Mouse (Mus musculus): ENCODE measurements around the gene Bcor.

Bcor gene

DNA sequence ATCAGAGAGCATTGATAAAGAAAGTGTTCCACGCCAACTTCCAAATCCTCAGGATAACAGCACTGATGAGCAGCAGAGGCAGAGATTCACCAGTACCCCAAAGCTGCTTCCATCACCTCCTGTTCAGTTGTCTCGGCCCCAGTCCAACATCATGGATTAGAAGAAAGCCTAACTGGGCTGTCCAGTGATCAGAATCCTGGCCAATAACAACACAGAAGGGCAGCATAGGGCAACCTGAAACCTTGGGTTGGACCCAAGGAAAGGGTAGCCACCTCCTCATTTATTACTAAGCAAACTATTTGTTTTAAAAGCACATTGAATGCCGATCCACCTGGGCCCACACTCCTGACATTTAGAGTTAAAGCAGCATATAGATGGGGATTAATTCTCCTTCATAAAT lies 99.3 kb downstream of the Bcor start:
- DNase-seq, result no peak

DNA sequence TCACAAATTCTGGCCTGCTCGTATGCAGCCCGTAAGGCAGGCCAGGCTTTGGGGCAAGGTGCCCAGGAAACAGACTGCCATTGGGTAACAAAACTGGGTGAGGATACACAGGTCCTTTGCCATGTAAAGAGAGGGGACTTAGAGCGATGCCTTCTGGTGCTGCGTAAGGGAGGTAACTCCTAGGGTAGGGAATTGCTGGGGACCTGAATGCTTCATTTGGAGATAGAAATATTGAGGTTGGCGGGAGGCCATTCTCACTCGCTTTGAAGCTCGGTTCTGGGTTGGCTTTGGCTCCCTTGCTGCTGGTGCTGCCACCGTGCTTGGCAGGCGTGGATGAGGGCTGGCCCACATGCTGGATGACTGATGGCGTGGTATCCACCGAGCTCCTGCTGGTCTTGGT lies 102.9 kb downstream of the Bcor start:
- DNase-seq, result no peak

DNA sequence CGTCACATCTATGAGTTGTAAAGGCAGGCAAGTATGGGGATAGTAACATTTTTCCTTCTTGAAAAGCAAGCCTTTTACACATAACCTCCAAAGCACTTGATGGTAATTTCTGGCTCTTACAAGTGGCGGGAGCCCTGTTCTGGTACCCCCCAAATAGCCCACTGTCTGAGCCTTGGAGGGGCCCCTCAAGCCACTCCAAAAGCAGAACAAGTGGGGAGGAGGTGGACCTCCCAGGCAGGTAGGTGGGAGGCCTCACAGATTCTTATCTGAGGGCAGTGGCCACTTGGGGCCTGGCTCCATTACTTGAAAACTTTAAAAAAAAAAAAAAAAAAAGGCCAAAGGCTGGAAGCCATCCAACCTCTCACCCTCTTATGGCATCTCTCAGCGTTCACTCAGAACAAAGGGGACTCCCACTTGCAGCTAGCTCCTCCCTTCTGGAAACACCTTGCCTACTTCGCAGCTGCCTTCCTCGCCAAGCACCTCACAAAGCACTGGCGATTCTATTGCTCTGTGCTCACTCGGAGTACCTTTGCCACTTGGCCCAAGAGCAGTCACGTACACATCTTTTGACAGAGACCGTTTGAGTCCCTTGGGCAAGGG lies 106.7 kb downstream of the Bcor start:
- no peak for DNase-seq

DNA sequence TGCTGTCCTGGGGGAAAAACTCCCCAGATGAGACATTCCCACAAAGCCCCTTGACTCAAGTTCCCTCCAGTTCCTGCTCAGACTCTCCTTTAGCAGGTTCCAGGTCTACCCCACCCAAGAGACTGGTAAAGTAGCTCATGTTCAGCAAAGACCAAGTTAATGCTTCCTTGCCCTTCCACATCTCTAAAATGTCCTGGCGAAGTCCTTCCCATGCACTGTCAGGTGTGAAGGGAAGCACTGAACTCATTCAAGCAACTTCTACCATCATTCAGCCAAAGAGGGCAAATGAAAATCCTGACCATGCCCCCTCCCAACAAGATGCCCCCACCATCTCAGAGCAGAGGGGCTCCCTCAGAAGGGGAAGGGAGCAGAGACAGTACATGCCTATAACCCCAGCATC lies 107.5 kb downstream of the Bcor start:
- DNase-seq, result no peak

DNA sequence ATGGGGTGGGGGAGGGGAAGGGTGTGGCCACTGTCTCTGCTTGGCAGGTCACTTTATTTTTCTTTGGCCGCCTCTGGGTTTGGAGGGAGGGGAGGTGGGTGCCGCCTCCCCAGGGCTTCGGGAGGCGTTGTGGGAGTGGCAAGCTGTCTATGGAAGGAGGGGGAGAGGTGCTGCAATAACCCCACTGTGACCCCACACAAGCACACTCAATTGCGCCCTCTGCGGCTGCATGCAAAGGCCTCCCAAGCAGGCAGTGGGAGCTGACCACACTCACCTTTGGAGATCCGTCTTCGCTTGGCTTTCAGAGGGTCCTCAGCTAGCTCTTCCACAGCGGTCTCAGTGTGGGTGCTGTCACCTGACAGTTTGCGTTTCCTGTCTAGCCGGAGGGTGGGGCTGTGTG lies 111.4 kb downstream of the Bcor start:
- no peak for DNase-seq

DNA sequence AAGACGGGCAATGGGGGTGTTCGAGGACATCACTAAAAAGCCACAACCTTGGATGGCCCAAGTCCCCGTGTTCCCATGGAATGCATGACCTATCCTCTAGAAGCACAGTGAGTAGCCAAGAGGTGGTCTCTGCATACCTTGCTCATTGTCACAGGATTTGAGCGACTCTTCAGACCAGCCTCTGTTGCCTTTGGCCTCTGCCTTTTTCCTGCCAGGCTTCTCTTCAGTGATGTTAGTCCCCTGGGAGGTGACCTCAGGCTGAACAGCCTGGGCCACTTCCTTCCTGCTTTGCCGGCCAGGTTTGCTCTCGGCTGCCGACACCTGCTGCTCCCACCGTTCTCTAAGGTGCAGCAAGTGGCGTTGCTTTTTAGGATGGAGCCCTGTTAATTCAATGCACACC lies 112.0 kb downstream of the Bcor start:
- DNase-seq, result no peak

DNA sequence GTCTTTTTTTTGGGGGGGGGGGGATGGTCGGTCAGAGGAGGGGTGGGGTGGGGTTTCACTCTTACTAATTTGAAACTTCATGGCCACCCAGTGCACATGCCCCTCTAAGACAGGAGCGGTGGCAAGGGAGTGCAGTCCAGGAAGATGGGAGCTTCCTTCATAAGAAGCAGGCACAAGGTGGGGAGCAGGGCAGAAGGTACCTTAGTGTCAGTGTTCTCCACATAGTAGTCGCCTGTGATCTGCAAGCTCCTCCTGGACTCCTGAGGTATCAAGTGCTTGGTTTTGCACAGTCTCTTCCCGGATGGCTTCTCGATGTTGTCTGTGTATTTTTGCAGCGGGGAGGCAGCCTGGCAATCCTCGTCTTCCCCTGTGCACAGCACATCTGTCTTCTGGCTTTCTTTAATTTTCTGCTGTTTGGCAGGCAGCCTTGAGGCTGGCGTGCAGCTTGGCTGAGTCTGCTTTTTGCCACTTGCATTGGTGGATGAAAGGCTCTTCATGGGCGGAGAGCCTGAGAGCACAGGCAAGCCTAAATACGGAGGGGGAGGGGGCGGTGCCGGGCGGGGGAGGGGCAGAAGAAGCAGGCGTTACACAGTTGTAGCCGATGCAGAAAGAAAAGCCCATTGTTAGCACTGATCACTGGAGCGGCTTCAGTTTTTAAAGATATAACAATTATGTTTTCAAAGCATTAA lies 112.8 kb downstream of the Bcor start:
- no peak for DNase-seq

DNA sequence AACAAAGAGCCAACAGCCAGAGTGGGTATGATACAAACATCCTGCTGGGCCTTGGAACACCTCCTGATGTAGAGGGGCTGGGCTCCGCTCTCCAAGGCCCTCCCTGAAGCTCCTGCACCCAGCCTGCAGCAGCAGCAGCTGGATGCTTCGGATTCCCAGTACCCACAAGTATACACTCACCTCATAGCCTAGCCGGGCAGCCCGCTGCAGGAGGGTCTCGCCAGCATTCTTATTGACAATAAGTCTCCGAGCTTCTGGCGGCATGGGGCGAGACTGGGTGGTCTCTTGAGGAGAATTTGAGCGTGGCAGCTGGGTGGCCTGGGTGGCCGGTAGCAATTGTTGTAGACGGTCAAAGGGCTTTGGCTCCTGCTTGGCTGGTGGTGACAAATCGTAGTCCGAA lies 113.5 kb downstream of the Bcor start:
- DNase-seq, result no peak

DNA sequence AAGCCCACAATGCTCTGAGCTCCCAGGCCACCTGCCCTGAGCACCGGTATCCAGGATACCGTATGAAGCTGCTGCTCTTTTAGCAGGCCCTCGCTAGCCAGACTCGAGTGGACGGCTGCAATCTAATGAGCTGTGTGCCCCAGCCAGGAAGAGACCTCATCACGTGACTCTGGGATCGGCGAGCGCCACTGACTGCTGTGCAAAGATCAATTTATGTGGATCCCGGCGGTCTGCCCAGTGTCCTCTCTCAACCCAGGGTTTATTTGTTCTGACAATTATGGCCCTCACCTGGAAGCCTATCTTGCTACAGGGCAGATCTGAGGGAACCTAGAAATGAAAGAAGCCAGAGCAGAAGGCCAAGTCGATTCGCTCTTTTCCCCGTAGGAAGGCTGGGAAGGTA lies 116.8 kb downstream of the Bcor start:
- no peak for DNase-seq

DNA sequence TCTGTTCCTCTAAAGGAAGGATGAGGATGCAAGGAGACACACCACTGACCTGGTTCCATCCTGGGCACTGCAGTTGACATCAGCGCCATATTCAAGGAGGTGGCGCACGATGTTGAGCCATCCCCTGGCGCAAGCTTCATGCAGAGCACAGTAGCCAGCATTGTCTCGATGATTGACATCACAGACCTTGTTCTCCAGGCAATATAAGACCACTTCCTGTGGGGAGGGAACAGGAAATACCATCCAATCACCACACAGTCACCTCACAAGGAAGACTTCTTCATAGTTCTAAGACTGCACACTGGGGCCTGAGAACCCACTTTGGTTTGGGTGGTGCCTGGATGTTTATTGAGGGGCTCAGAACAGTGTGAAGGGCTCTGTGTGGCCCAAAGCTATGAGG lies 118.7 kb downstream of the Bcor start:
- DNase-seq, result no peak

DNA sequence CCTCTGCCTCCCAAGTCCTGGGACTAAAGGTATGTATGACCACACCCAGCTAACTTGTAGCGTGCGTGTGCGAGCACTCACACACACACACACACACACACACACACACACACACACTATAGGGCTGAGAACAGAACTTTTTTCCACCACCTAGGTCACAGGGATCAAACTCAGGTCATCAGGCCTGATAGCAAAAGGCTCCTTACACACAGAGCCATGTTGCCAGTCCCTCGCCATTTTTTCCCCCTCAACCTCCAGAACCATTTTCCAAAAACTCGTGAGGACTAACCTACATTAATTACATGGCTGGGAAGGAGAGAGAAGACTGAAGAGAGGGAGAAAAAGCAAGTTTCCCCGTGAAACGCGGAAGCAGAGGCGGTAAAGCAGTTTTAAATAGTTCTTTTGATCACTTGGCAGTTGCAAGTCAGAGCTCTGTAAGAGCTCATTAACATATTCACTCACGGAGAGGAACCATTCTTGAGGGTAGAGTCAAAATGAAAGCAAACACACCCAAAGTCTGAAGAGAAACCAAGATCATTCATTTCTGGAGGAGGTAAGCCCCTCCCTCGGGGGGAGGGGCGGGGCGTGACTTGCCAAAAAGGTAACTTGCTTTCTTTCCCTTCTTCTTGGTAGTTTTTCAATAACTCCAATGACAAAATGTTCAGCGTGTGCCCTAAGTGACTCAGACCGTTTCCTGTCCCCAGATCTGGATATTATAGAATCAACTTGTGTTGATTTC lies 145.3 kb downstream of the Bcor start:
- peak; percentile 65 for DNase-seq

DNA sequence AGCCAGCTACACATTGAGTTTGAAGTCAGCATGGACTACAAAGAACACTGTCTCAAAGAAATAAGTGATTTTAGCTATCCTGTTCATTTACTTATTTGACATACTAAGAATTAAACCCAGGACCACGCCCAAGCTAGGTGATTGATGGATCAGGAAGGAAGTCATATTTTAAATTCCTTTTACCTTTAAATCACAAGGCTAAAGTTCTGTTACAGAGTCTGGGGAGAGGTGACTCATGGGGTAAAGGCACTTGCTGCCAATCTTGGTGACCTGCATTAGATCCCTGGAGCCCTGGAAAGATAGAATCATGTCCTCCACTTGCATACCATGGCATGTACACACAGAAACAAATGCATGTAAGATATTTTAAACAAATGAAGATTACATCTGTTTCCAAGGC lies 149.5 kb downstream of the Bcor start:
- no peak for DNase-seq

DNA sequence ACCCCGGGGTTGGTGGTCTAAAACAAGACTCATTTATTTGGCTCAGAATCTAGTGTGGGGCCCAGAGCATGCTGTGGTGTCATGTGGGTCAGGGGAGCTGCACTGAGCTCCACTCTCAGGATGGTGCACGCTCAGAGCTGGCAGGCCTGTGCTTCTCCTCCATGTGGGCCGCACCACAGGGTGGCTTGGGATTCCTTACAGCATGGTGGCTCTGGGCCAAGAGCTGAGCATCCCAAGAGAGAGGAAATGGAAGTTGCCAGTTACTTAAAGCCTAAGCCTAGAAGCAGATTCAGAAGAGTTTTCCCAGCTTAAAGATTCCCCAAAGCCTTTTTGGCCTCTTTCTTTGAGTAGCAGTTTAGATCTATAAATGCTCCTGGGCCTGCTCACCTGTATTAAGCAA lies 151.1 kb downstream of the Bcor start:
- DNase-seq, result no peak

DNA sequence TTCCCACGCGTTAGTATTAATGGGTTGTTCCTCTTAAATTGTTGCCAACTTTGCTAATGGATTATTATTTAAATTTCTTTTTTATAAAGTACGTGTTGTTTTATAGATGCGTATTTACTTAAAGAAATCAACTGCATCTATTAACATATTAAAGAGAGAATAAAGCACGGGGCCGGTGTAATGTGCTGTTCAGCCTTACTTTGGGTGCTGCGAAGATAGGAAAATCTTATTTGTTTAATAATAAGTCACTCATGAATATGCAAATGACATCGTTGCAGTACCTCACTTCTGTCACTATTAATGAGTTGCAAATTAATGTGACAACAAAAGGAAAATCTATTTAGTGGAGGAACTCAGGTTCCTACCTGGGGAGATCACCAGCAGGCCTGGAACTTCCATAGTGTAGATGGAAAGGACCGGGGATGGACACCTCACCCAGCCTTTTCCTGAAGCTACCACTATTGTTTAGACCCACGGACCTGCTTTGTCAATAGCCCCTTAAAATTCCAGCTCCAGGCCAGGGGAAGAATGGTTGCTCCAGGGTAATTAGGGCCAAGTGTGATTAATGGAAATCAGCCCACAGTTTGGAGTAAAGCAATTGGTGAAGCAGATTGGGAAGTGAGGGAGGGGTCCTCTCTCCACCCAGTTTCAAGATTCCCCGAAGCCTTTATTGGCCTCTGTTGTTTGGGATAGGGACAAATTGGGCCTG lies 152.2 kb downstream of the Bcor start:
- DNase-seq, result no peak

DNA sequence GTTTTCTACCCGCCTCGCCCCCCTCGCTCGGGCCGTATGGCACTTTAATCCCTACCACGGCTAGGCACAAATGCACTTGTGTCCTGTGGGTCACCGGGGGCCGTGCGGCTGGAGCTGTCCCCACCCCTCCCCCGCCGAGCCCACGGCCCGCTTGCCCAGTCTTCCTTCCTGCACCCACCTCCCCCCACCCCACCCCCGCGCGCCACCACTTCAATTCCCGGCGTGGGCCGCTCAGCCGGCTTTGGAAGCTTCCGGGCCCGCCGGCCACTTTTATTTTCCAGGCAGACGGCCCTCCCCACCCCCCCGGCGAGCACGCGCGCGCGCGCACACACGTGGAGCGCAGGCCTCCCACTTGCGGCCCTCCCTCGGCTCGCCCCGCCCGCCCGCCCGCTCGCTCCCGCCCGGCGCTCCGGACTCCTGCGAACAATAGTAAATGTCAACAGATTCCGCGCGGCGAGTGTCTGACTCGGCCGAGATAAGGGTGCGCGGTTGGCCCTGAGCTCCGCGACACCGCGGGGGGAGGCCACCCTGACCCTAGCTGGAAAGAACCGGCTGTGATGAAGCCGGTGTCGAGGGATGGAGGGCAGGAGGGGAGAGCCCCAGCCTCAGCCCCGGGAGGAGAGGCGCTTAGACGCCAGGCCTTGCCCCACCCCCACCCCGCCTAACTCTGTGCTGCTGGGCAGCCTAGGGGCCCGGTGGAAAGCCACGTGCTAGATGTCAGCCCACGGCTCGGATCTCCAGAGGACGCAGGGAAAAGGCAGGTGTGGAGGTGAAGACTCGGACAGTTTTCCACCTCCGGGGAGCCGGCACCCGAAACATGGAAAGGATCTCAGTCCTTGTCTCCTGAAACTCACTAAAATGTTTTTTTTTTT lies 153.0 kb downstream of the Bcor start:
- DNase-seq, result peak; percentile 43

DNA sequence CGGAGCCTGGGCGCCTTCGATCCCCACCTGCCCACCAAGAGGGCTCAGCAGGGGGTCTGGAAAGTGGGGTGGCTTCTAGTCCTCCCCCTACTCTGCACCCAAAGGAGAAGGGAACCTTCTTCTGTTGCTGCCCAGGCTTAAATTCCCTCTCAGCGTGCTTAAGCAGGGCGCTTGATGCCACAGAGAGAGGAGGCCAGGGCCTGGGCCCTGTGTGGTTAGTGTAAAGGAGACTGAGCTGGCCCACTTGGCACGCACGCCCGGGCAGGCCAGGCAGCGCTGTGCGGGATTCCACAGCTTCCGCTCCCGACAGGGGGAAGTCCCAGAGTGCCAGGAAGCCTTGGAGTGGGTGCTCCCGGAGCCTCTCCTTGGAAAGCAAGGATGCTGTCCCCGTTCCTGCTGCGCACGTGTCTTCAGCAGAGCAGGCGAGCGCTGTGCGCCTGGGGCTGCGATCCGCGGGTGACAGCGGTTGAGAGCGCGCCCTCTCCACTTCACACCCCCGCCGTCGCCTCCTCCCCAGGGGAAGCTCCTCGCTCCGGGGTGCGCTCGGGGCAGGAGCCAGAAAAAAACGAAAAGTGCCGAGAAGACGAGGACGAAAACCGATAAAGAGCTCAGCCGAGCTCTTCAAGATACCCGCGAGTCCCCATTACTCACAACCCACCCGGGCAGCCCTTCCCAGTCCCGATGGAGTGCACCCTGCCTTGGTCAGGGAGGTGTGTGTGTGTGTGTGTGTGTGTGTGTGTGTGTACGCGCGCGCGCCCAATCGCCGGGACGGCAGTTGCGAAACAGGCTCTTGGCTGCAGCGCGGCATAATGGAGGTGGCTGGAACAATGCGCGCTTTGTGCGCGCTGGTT lies 153.9 kb downstream of the Bcor start:
- DNase-seq, result peak; percentile 57

DNA sequence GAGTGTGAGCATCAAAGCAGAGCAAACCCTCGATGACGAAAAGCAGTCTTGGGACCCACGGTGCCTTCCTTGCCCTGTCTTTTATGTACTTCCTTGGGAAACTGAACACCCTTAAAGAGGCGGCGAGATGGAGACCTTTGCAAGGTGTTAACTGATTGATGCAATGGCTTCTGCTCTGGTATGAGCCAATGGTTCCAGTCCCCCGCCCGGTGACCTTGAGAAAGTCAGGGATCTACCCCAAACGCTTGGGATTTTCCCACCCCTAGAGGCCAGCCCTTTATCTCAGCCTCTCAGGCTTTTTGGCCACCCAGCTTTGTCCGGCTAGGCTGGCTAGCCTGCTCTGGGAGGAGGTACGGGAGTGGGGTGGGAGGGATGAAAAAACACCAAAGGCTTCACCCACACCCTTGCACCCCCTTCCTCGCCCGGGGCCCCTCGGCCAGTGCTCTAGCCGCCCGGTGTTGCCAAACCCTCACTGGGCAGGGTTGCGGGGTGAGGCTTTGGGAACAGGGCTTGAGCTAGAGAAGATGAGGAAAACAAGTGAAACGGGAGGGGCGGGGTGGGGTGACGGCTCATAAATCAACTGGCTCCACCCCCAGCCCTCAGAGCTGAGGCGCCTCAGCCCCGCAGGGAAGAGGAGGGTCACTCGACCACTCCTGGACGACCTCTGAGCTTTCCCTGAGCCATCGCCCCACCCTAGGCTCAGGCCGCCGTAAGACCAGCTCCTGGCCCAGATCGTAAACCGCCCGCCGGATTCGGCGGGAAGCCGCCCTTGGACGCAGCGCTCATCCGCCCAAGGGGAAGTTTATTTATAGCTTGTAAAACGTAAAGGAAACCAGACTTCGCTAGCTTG lies 154.7 kb downstream of the Bcor start:
- peak; percentile 53 for DNase-seq

DNA sequence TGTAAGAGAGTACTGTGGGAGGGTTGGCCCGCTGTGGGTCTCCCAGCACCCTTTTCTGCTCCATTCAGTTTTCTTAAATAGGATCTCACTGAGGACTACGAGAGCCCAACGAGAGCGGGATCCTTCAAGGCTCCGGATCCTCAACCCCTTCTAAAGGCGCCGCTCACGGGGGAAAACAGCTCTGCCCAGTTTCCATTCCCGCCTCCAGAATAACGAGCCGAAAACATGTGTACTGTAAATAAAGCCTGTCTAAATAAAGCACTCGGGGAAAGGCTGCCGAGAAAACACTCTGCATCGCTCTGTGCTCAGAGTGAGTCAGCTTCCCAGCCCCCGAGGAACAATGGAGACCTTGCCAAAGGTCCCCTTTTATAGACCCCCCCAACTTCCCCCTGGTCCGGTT lies 155.7 kb downstream of the Bcor start:
- no peak for DNase-seq

DNA sequence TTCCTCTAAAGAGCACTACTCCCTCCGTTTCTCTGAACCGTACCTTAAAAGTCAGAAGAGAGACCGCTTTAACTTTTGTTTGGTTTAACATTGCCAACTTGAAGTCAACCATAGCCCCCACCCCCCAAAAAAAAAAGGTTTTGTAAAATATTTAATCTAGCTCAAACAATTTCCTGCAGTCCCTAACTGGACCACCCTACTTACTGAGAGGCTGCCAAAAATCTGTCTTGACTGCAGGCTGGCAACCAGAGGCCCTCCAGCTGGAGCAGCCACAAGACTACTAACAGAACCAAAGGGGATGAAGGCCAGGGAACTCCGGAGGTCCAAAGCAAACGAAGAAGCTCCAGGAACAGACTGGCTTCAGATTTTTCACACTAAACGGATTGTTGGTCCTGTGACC lies 156.2 kb downstream of the Bcor start:
- no peak for DNase-seq

DNA sequence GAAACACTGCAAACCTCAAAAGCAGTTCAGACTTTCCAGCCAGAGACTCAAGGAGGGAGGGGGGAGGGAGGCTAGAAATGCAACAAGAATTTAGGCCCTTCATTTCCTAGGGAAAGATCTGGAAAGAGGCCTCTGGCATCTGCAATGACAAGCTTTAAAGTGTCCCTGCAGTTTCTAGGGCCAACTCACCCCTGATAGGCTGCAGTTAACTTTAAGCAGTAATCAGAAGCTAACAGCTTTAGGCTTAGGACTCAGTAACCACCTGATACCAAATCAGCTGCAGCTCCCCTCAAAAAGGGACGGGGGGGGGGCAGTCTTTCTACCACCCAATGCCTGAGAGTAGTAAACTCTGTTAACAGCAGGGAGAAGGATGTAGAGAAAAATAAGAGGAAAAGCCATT lies 156.6 kb downstream of the Bcor start:
- no peak for DNase-seq

DNA sequence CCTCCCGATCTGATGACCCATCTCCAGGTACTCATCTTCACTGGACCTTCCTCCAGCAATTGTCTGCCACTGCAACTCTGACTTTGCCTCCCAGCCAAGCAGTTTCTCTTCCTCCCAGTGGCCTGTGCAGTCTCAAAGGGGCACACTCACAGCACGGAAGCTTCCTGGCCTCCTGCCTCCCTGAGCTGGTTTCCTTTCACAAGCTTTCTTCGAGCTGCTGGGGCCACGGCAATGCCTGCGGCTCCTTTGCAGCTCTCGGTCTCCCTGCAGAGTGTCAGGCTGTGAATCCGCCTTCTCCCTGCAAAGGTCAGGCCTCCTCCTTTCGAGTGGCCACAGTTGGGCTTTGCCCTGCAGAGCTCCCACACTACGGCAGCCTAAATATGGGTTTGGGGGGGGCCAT lies 157.0 kb downstream of the Bcor start:
- DNase-seq, result peak; percentile 64

All from thymus, postnatal 14 days (tissue).